Mouse (Mus musculus): ENCODE results near the gene Lyrm4. TPM values are rescaled to one million over a fixed set of nuclear protein-coding genes. Genes with fewer than 3 reads are reported as not detected.

Lyrm4 gene
- total and polyA plus RNA-seq, 2 experiments from 2014 or later = 16.7 to 58.0 TPM

DNA sequence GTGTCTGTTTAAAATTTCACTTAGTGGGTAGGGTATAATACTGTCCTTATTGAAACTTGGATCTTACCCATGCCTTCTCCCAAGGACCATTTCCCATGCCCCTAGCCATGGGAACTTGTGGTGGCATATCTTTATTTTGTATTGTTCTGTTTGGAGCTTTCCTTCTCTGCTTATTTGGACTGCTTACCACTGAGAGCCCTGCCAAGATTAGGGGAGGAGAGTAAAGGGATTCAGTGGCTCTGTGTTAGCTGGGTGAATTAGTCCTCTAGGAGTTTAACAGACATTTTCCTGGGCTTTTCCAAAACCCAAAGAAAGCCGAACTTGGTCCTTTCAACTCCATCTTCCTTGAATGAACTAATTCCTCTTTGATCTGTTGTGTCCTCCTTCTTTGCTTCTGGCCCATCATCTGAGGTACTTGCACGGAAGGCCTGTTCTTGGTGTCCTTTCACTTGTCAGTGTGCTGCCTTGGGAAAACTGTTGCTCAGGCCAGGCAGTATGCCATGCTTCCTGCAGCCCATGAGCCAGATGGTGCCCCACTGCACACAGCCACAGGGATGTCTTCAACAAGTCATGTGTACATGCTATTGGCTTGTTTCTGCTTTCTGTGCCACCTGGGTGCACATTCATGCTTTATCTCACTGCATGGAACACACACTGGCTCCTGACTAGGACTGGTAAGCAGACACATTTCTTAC, 12.2 kb upstream of the Lyrm4 start:
- WGBS = 42% methylated on average over 2 of the region's 2 CpGs
- Histone ChIP-seq H3K27me3 (ENCODE audit: insufficient read depth, low read length) (no peaks in the 10 kb centered on the region), H3K36me3 (ENCODE audit: insufficient read depth) (no peaks in the 10 kb centered on the region), H3K27ac (ENCODE audit: low read depth, low read length) (no peak overlapping the region), H3K9ac (no peak overlapping the region), H3K4me2 (ENCODE audit: low read depth) (no peak overlapping the region), H3K4me1 (ENCODE audit: insufficient read depth) (no peaks in the 10 kb centered on the region), H3K4me3 (ENCODE audit: low read depth, low read length) (no peak overlapping the region), H3K9me3 (ENCODE audit: low read length) (no peaks in the 10 kb centered on the region)
- TF ChIP-seq CTCF (IDR thresholded peaks at IDR 0.05; ENCODE audit: low read depth) = no peak
- ATAC-seq = peak; percentile 88
- peak; percentile 24 for DNase-seq

DNA sequence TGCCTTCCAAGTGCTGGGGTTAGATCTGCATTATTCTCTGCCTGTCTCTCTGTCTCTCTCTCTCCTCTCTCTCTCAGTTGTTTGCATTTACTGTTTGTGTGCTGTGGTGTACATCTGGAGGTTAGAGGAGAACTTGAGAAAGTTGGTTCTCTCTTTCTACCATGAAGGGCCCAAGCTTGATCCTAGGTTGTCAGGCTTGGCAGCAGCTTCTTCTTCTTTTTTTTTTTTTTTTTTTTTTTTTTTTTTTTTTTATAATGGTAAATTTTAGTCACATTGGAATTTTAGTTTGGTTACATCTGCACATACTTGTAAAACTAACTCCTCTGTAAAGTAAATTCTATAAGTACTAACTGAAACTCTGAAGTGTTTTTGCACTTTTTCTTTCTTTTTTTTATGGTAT, 3.3 kb upstream of the Lyrm4 start:
- TF ChIP-seq CTCF (IDR thresholded peaks at IDR 0.05; ENCODE audit: low read depth) = no peak
- no peak overlapping the region for H3K27ac ChIP-seq (ENCODE audit: low read depth, low read length)
- no peaks in the 10 kb centered on the region for H3K9me3 ChIP-seq (ENCODE audit: low read length)
- no peaks in the 10 kb centered on the region for H3K36me3 ChIP-seq (ENCODE audit: insufficient read depth)
- H3K9ac ChIP-seq = no peak overlapping the region
- no peak overlapping the region for H3K4me3 ChIP-seq (ENCODE audit: low read depth, low read length)
- no peaks in the 10 kb centered on the region for H3K4me1 ChIP-seq (ENCODE audit: insufficient read depth)
- no peaks in the 10 kb centered on the region for H3K27me3 ChIP-seq (ENCODE audit: insufficient read depth, low read length)
- ATAC-seq = no peak
- DNase-seq = no peak
- no peak overlapping the region for H3K4me2 ChIP-seq (ENCODE audit: low read depth)

DNA sequence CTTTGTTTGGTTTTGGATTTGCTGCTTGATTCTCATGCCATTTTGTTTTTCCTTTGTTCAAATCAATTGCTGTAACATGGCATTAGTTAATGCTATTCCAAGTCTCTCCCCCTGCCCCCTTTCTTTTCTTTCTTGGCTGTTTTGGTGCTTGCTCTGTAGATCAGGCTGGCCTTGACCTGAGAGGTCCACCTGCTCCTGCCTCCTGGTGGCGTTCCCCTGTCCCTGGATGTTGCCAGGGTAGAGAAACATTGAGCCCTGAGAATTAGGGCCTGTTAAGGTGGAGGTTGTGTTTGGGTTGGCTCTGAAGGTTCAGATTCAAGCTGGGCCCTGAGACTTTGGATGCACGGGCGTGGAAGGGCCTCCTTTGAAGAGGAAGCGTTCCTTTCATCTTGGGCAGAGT, 2.4 kb upstream of the Lyrm4 start:
- Histone ChIP-seq H3K9me3 (ENCODE audit: low read length) (no peaks in the 10 kb centered on the region), H3K36me3 (ENCODE audit: insufficient read depth) (no peaks in the 10 kb centered on the region), H3K9ac (no peak overlapping the region), H3K27me3 (ENCODE audit: insufficient read depth, low read length) (no peaks in the 10 kb centered on the region), H3K27ac (ENCODE audit: low read depth, low read length) (no peak overlapping the region), H3K4me2 (ENCODE audit: low read depth) (no peak overlapping the region), H3K4me1 (ENCODE audit: insufficient read depth) (no peaks in the 10 kb centered on the region), H3K4me3 (ENCODE audit: low read depth, low read length) (no peak overlapping the region)
- 76% methylated on average over 4 of the region's 4 CpGs for WGBS
- 0 out of 2 replicates have a peak, but pooled peaks have one; percentile 8 for TF ChIP-seq CTCF (IDR thresholded peaks at IDR 0.05; ENCODE audit: low read depth)
- DNase-seq = no peak
- ATAC-seq = no peak

DNA sequence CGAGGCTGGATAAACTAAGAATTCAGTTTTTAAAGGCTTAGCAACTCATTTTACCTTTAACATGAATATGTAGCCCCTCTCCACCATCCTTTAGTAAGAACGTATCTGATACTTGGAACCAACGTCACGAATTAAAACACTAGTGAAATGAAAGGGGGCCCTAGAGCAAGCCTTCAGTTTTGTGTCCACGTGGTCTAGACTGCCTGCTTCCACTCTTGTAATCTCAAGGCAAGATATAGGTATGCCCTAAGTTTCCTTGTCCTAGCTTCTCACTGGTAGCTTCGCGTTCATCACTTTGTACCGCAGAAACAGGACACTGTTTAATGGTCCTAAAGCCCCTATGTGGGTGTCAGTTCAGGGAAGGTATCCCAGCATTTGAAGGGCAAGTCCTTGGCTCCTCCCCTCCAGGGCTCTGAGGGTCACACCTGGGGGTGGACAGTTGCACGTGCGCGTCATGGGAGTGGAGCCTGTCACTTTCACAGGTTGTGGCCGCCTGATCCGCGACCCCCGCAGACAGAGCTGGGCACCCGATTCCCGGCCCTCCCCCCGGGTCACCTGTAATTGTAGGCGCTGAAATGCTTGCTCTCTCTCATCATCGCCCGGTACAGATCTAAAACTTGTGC, 695 bp downstream of the Lyrm4 start:
- peak; percentile 21 for DNase-seq
- Histone ChIP-seq H3K9ac (peak overlapping the region; percentile 59), H3K9me3 (ENCODE audit: low read length) (no peaks in the 10 kb centered on the region), H3K4me2 (ENCODE audit: low read depth) (peak overlapping the region; percentile 96), H3K27ac (ENCODE audit: low read depth, low read length) (peak overlapping the region; percentile 40; the same call in 1 of the 2 replicates), H3K4me3 (ENCODE audit: low read depth, low read length) (peak overlapping the region; percentile 66), H3K4me1 (ENCODE audit: insufficient read depth) (no peaks in the 10 kb centered on the region), H3K36me3 (ENCODE audit: insufficient read depth) (no peaks in the 10 kb centered on the region), H3K27me3 (ENCODE audit: insufficient read depth, low read length) (no peaks in the 10 kb centered on the region)
- no peak for TF ChIP-seq CTCF (IDR thresholded peaks at IDR 0.05; ENCODE audit: low read depth)
- no peak; the same call in 1 of the 2 replicates for ATAC-seq
- WGBS = 5% methylated on average over 21 of the region's 21 CpGs

DNA sequence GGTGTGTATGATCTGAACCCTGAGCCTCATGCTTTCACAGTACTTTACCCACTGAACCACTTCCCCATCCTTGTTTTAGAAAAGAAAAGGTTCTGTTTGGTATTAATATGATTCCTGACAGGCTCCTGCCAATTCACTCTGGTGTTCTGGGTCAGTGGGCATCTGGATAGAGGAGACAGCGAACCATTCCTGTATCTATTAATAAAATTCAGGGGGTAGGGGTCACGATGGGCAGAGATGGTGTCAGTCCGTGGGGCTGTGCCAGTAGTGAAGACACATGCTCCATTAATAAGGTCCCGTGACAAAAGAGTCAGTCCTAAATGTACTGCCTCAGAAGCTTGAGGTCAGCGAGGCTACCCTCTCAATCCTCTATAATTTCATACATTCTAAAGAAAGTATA, 4.1 kb downstream of the Lyrm4 start:
- H3K36me3 ChIP-seq (ENCODE audit: insufficient read depth) = no peaks in the 10 kb centered on the region
- H3K27ac ChIP-seq (ENCODE audit: low read depth, low read length) = no peak overlapping the region
- ATAC-seq (no peak), DNase-seq (no peak)
- no peak overlapping the region for H3K4me2 ChIP-seq (ENCODE audit: low read depth)
- no peak for TF ChIP-seq CTCF (IDR thresholded peaks at IDR 0.05; ENCODE audit: low read depth)
- H3K4me1 ChIP-seq (ENCODE audit: insufficient read depth) = no peaks in the 10 kb centered on the region
- WGBS = 88% methylated on average over 5 of the region's 5 CpGs
- no peaks in the 10 kb centered on the region for H3K9me3 ChIP-seq (ENCODE audit: low read length)
- H3K27me3 ChIP-seq (ENCODE audit: insufficient read depth, low read length) = no peaks in the 10 kb centered on the region
- no peak overlapping the region for H3K9ac ChIP-seq
- H3K4me3 ChIP-seq (ENCODE audit: low read depth, low read length) = no peak overlapping the region

DNA sequence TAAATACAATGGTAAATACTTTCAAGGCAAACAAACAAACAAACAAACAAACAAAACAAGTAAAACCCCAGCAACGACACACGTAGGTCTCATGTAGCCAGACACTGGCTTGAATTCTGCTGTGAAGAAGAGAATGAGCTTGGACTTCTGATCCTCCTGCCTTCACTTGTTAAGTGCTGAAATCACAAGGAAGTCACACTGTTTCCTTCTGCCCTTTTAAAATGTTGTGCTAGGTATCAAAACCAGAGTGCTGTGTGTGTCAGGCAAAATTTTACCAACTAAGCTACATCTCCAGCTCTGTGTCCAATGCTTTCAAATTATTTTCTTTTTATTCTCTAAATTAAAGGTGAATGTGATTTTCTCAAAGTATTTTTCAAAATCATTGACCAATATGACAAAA, 6.0 kb downstream of the Lyrm4 start:
- Histone ChIP-seq H3K4me3 (ENCODE audit: low read depth, low read length) (no peak overlapping the region), H3K4me2 (ENCODE audit: low read depth) (no peak overlapping the region), H3K27ac (ENCODE audit: low read depth, low read length) (no peak overlapping the region), H3K36me3 (ENCODE audit: insufficient read depth) (no peaks in the 10 kb centered on the region), H3K4me1 (ENCODE audit: insufficient read depth) (no peaks in the 10 kb centered on the region), H3K9ac (no peak overlapping the region), H3K9me3 (ENCODE audit: low read length) (no peaks in the 10 kb centered on the region), H3K27me3 (ENCODE audit: insufficient read depth, low read length) (no peaks in the 10 kb centered on the region)
- TF ChIP-seq CTCF (IDR thresholded peaks at IDR 0.05; ENCODE audit: low read depth) = no peak
- 87% methylated on average over 2 of the region's 2 CpGs for WGBS
- ATAC-seq (no peak), DNase-seq (no peak)

DNA sequence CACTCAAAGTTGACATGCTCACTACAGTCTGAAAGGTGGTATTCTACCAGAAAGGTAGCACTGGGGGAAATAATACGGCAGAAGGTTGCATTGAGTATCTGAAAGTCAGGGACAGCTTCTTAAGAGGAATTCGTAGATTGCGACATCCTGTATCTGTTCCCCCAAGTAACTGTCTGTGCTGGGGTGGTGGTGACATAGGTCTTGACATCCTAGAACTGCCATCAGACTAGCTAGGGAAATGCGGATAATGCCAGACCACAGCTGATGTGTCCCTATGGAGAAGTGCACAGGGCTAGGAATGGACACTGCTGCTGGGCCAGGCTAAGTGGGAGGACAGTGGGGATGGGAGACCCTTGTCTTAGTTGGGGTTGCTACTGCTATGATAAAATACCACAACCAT, 8.8 kb downstream of the Lyrm4 start:
- Histone ChIP-seq H3K36me3 (ENCODE audit: insufficient read depth) (no peaks in the 10 kb centered on the region), H3K27me3 (ENCODE audit: insufficient read depth, low read length) (no peaks in the 10 kb centered on the region), H3K9me3 (ENCODE audit: low read length) (no peaks in the 10 kb centered on the region), H3K9ac (no peak overlapping the region), H3K4me1 (ENCODE audit: insufficient read depth) (no peaks in the 10 kb centered on the region), H3K4me2 (ENCODE audit: low read depth) (no peak overlapping the region), H3K4me3 (ENCODE audit: low read depth, low read length) (no peak overlapping the region), H3K27ac (ENCODE audit: low read depth, low read length) (no peak overlapping the region)
- no peak for TF ChIP-seq CTCF (IDR thresholded peaks at IDR 0.05; ENCODE audit: low read depth)
- ATAC-seq (no peak), DNase-seq (no peak)
- 95% methylated on average over 4 of the region's 4 CpGs for WGBS
